Mouse (Mus musculus): ENCODE results near the gene Hmga2. TPM values are rescaled to one million over a fixed set of nuclear protein-coding genes. Genes with fewer than 3 reads are reported as not detected.

The Hmga2 gene
- total and polyA plus RNA-seq, 2 experiments from 2014 or later: 0.30 to 0.99 TPM

DNA sequence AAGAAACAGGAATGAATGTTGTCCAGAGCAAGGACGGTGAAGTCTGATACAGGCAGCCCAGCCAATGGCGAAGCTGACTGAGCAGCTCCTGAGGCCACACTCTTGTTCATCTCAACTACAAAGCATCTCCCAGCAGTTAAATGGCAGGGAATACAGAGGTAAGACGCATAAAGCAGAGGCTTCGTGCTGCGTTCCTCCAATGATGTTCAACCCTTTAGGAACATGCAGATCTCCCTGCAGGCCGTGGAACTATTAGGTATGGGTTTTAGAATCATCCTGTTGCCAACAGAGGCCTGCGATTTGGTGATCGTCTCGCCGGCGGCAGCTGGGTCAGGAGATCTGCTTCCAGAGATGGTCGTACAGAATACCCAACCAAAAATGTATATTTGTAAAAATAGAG lies 59.6 kb downstream of the Hmga2 start:
- H3K4me3 ChIP-seq (ENCODE audit: low read depth, low read length): no peak overlapping the region
- DNase-seq (ENCODE audit: low spot score): no peak
- no peaks in the 10 kb centered on the region for H3K9me3 ChIP-seq (ENCODE audit: low read length)
- H3K4me1 ChIP-seq (ENCODE audit: insufficient read depth, low read length): 0 out of 2 replicates have a peak, but pooled peaks cover 4% of the 10 kb centered on the region
- no peaks in the 10 kb centered on the region for H3K27me3 ChIP-seq (ENCODE audit: insufficient read depth, low read length)
- ATAC-seq (ENCODE audit: low FRiP score): no peak
- WGBS: 56% methylated on average over 12 of the region's 12 CpGs
- no peak overlapping the region for H3K9ac ChIP-seq (replicated peaks; ENCODE audit: low read length, poor library complexity, severe bottlenecking)
- no peak for TF ChIP-seq CTCF (IDR thresholded peaks at IDR 0.05)
- H3K4me2 ChIP-seq (ENCODE audit: low read depth, low read length, poor library complexity, severe bottlenecking): no peak overlapping the region
- no peaks in the 10 kb centered on the region for H3K36me3 ChIP-seq (ENCODE audit: insufficient read depth, low read length)
- no peak overlapping the region for H3K27ac ChIP-seq (ENCODE audit: low read depth, low read length)

DNA sequence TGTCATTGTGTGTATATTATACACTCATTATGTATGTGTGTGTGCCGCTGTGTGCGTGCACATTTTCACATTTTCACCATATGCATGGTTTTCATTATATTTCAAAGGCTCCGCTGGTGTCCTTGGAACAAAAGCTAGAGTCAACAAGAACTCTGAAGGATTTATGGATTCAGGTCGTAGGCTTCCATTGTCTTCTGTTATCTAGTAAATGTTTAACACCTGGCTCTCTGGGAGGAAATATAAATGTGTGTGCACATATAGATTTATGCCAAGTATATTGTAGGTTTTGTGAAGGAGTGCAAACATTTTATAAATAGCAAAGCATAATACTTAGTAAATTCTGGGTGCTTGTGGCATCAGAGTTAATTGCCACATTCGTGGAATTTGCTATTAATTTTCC lies 64.1 kb downstream of the Hmga2 start:
- Histone ChIP-seq H3K4me1 (ENCODE audit: insufficient read depth, low read length) (0 out of 2 replicates have a peak, but pooled peaks cover 4% of the 10 kb centered on the region), H3K4me2 (ENCODE audit: low read depth, low read length, poor library complexity, severe bottlenecking) (no peak overlapping the region), H3K27me3 (ENCODE audit: insufficient read depth, low read length) (no peaks in the 10 kb centered on the region), H3K4me3 (ENCODE audit: low read depth, low read length) (no peak overlapping the region), H3K9ac (replicated peaks; ENCODE audit: low read length, poor library complexity, severe bottlenecking) (no peak overlapping the region), H3K27ac (ENCODE audit: low read depth, low read length) (no peak overlapping the region), H3K36me3 (ENCODE audit: insufficient read depth, low read length) (no peaks in the 10 kb centered on the region), H3K9me3 (ENCODE audit: low read length) (no peaks in the 10 kb centered on the region)
- 87% methylated on average over 5 of the region's 5 CpGs for WGBS
- ATAC-seq (ENCODE audit: low FRiP score): no peak
- TF ChIP-seq CTCF (IDR thresholded peaks at IDR 0.05): no peak
- DNase-seq (ENCODE audit: low spot score): no peak

DNA sequence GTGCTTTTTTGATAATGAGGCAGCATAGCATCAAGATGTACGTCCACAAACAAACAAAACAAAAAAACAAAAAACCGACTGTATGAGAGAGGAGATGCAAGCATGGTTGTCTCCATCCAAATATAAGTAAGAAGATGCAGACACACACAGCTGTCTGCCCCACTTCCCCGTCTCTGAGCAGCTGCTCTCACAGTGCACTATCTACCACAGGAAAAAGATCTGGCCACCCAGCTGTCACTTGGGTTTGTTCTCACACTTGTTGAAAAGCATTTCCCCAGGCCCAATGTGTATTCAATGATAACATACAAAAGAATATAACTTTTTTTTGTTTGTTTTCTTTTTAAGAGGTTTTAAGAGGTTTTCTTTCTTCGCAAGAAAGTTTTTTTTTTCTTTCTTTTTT lies 65.3 kb downstream of the Hmga2 start:
- TF ChIP-seq CTCF (IDR thresholded peaks at IDR 0.05): no peak

DNA sequence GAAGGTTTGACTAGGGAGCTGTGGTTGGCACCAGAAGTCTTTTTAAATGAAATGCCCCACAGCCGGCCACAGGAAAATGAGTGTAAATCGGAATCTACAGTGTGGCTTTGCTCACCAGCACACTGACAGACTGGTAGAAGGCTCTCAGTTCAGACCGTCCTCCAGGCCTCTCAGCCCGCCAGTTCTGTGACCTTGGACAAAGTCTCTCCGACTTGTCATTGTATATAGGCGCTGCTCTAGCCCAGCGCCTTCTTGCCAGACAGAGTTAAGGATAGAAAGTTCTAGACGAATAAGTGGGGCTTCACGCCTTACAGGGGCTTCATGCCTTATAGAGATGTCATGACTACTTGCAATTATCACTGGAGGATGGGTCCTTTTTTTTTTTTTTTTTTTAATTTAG lies 67.1 kb downstream of the Hmga2 start:
- no peaks in the 10 kb centered on the region for H3K27me3 ChIP-seq (ENCODE audit: insufficient read depth, low read length)
- no peaks in the 10 kb centered on the region for H3K36me3 ChIP-seq (ENCODE audit: insufficient read depth, low read length)
- WGBS: 90% methylated on average over 9 of the region's 9 CpGs
- ATAC-seq (ENCODE audit: low FRiP score) (no peak), DNase-seq (ENCODE audit: low spot score) (no peak)
- H3K9ac ChIP-seq (replicated peaks; ENCODE audit: low read length, poor library complexity, severe bottlenecking): no peak overlapping the region
- H3K4me2 ChIP-seq (ENCODE audit: low read depth, low read length, poor library complexity, severe bottlenecking): no peak overlapping the region
- no peaks in the 10 kb centered on the region for H3K4me1 ChIP-seq (ENCODE audit: insufficient read depth, low read length)
- no peaks in the 10 kb centered on the region for H3K9me3 ChIP-seq (ENCODE audit: low read length)
- TF ChIP-seq CTCF (IDR thresholded peaks at IDR 0.05): no peak
- H3K27ac ChIP-seq (ENCODE audit: low read depth, low read length): no peak overlapping the region
- H3K4me3 ChIP-seq (ENCODE audit: low read depth, low read length): no peak overlapping the region

More for the DNA sequence above, 65.3 kb downstream of the Hmga2 start:
- H3K4me1 ChIP-seq (ENCODE audit: insufficient read depth, low read length): no peaks in the 10 kb centered on the region
- H3K9me3 ChIP-seq (ENCODE audit: low read length): no peaks in the 10 kb centered on the region
- no peaks in the 10 kb centered on the region for H3K27me3 ChIP-seq (ENCODE audit: insufficient read depth, low read length)
- no peak overlapping the region for H3K4me2 ChIP-seq (ENCODE audit: low read depth, low read length, poor library complexity, severe bottlenecking)
- ATAC-seq (ENCODE audit: low FRiP score): no peak
- H3K27ac ChIP-seq (ENCODE audit: low read depth, low read length): no peak overlapping the region
- WGBS: 80% methylated on average over 4 of the region's 4 CpGs
- H3K4me3 ChIP-seq (ENCODE audit: low read depth, low read length): no peak overlapping the region
- no peaks in the 10 kb centered on the region for H3K36me3 ChIP-seq (ENCODE audit: insufficient read depth, low read length)
- no peak for DNase-seq (ENCODE audit: low spot score)
- H3K9ac ChIP-seq (replicated peaks; ENCODE audit: low read length, poor library complexity, severe bottlenecking): no peak overlapping the region

DNA sequence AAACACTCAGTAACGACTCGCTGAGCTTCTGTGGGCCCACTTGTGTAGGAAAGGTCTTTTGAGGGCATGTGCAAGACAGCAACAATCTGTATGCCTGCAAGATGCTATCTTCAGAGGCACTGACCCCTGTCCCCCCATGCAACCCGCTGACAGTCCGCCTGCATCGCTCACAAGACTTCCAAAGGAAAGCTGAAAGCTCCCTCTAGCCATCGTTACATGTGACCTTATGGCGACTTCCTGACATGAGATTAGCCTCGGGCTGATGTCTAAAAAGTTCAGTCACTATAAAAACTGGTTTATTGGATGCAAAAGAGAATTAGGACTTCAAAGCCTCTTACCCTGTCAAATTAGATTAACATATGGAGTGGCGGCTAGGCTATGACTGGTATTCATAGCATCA lies 69.0 kb downstream of the Hmga2 start:
- H3K4me3 ChIP-seq (ENCODE audit: low read depth, low read length): no peak overlapping the region
- H3K9ac ChIP-seq (replicated peaks; ENCODE audit: low read length, poor library complexity, severe bottlenecking): no peak overlapping the region
- H3K9me3 ChIP-seq (ENCODE audit: low read length): no peaks in the 10 kb centered on the region
- H3K27me3 ChIP-seq (ENCODE audit: insufficient read depth, low read length): no peaks in the 10 kb centered on the region
- H3K4me2 ChIP-seq (ENCODE audit: low read depth, low read length, poor library complexity, severe bottlenecking): no peak overlapping the region
- no peaks in the 10 kb centered on the region for H3K4me1 ChIP-seq (ENCODE audit: insufficient read depth, low read length)
- DNase-seq (ENCODE audit: low spot score) (no peak), ATAC-seq (ENCODE audit: low FRiP score) (no peak)
- 29% methylated on average over 9 of the region's 9 CpGs for WGBS
- H3K36me3 ChIP-seq (ENCODE audit: insufficient read depth, low read length): no peaks in the 10 kb centered on the region
- TF ChIP-seq CTCF (IDR thresholded peaks at IDR 0.05): no peak
- H3K27ac ChIP-seq (ENCODE audit: low read depth, low read length): no peak overlapping the region

DNA sequence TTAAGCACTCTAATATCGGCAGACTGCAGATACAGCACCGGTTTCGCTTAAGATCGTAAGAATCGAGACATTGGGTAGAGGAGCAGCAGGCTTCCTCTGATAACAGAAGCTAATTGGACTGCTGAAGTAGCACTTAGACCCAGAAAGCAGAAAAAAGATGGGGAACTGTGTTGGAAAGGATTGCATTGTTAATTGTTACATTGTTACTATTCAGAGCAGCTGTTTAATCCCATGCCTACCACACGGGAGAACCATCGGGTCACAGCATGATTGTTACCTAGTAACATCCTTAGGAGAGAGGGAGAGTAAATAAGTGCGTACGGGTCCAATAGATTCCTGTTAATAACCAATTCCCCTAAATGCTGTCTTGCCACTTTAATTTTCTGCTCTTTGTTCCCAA lies 70.2 kb downstream of the Hmga2 start:
- H3K4me3 ChIP-seq (ENCODE audit: low read depth, low read length): no peak overlapping the region
- TF ChIP-seq CTCF (IDR thresholded peaks at IDR 0.05): no peak
- no peak overlapping the region for H3K4me2 ChIP-seq (ENCODE audit: low read depth, low read length, poor library complexity, severe bottlenecking)
- no peaks in the 10 kb centered on the region for H3K4me1 ChIP-seq (ENCODE audit: insufficient read depth, low read length)
- no peaks in the 10 kb centered on the region for H3K9me3 ChIP-seq (ENCODE audit: low read length)
- DNase-seq (ENCODE audit: low spot score) (no peak), ATAC-seq (ENCODE audit: low FRiP score) (no peak)
- H3K27me3 ChIP-seq (ENCODE audit: insufficient read depth, low read length): no peaks in the 10 kb centered on the region
- H3K27ac ChIP-seq (ENCODE audit: low read depth, low read length): no peak overlapping the region
- H3K36me3 ChIP-seq (ENCODE audit: insufficient read depth, low read length): no peaks in the 10 kb centered on the region
- WGBS: 38% methylated on average over 9 of the region's 9 CpGs
- no peak overlapping the region for H3K9ac ChIP-seq (replicated peaks; ENCODE audit: low read length, poor library complexity, severe bottlenecking)
